Mouse (Mus musculus) splenic B cell, adult 2 months (primary cell): Measurements from ENCODE around the gene Sdk2.

Source experiments
- DNase-seq: peaks from one replicate; pipeline ENCODE4 v3.0.0-alpha.2; 2011; ENCODE audit warnings: low read depth, low spot score
- H3K27me3 ChIP-seq: 2 replicates; pipeline ENCODE4 v1.6.1; 2012; ENCODE audit warnings: mild to moderate bottlenecking, low read length, moderate library complexity, mixed read lengths; ENCODE audit not compliant: control insufficient read depth, poor library complexity, insufficient read depth, severe bottlenecking
- H3K36me3 ChIP-seq: 2 replicates; pipeline ENCODE4 v1.6.1; 2012; ENCODE audit warnings: mild to moderate bottlenecking, low read length, moderate library complexity, mixed read lengths; ENCODE audit not compliant: control insufficient read depth, poor library complexity, insufficient read depth, severe bottlenecking

Gene Sdk2

GRCm38 (mm10) chr11:113950904-113951615 is 115.8 kb downstream of the Sdk2 start:
- DNase-seq = no peak

GRCm38 (mm10) chr11:113948676-113949075 is 118.2 kb downstream of the Sdk2 start:
- Histone ChIP-seq H3K36me3 (no peaks in the 10 kb centered on the region), H3K27me3 (no peaks in the 10 kb centered on the region)
- no peak for DNase-seq

More at GRCm38 (mm10) chr11:113950904-113951615, 115.8 kb downstream of the Sdk2 start:
- Histone ChIP-seq H3K27me3 (no peaks in the 10 kb centered on the region), H3K36me3 (no peaks in the 10 kb centered on the region)

GRCm38 (mm10) chr11:113942101-113942735 is 124.6 kb downstream of the Sdk2 start:
- H3K36me3 ChIP-seq = no peaks in the 10 kb centered on the region
- H3K27me3 ChIP-seq = no peaks in the 10 kb centered on the region
- no peak for DNase-seq

- Histone ChIP-seq H3K27me3 (no peaks in the 10 kb centered on the region), H3K36me3 (no peaks in the 10 kb centered on the region)
- no peak for DNase-seq
Observed at GRCm38 (mm10) chr11:113933678-113934077, 133.2 kb downstream of the Sdk2 start.

GRCm38 (mm10) chr11:113932909-113933308 is 133.9 kb downstream of the Sdk2 start:
- no peak for DNase-seq
- H3K36me3 ChIP-seq = no peaks in the 10 kb centered on the region
- no peaks in the 10 kb centered on the region for H3K27me3 ChIP-seq

GRCm38 (mm10) chr11:113931701-113932100 is 135.1 kb downstream of the Sdk2 start:
- DNase-seq = no peak
- Histone ChIP-seq H3K36me3 (no peaks in the 10 kb centered on the region), H3K27me3 (no peaks in the 10 kb centered on the region)

- Histone ChIP-seq H3K27me3 (no peaks in the 10 kb centered on the region), H3K36me3 (no peaks in the 10 kb centered on the region)
- no peak for DNase-seq
Observed at GRCm38 (mm10) chr11:113930112-113930511, 136.7 kb downstream of the Sdk2 start.

- no peaks in the 10 kb centered on the region for H3K27me3 ChIP-seq
- no peaks in the 10 kb centered on the region for H3K36me3 ChIP-seq
- DNase-seq = no peak
Observed at GRCm38 (mm10) chr11:113928831-113929230, 138.0 kb downstream of the Sdk2 start.

GRCm38 (mm10) chr11:113928291-113928690 is 138.6 kb downstream of the Sdk2 start:
- no peak for DNase-seq
- Histone ChIP-seq H3K36me3 (no peaks in the 10 kb centered on the region), H3K27me3 (no peaks in the 10 kb centered on the region)

- H3K36me3 ChIP-seq = no peaks in the 10 kb centered on the region
- no peaks in the 10 kb centered on the region for H3K27me3 ChIP-seq
- DNase-seq = no peak
Observed at GRCm38 (mm10) chr11:113927826-113928225, 139.0 kb downstream of the Sdk2 start.

- DNase-seq = no peak
- no peaks in the 10 kb centered on the region for H3K27me3 ChIP-seq
- H3K36me3 ChIP-seq = no peaks in the 10 kb centered on the region
Observed at GRCm38 (mm10) chr11:113927231-113927630, 139.6 kb downstream of the Sdk2 start.

GRCm38 (mm10) chr11:113923137-113923536 is 143.7 kb downstream of the Sdk2 start:
- no peaks in the 10 kb centered on the region for H3K27me3 ChIP-seq
- no peak for DNase-seq
- H3K36me3 ChIP-seq = no peaks in the 10 kb centered on the region

- H3K36me3 ChIP-seq = no peaks in the 10 kb centered on the region
- no peak for DNase-seq
- H3K27me3 ChIP-seq = no peaks in the 10 kb centered on the region
Observed at GRCm38 (mm10) chr11:113903131-113903860, 163.6 kb downstream of the Sdk2 start.

- Histone ChIP-seq H3K36me3 (no peaks in the 10 kb centered on the region), H3K27me3 (no peaks in the 10 kb centered on the region)
- DNase-seq = no peak
Observed at GRCm38 (mm10) chr11:113901906-113902305, 164.9 kb downstream of the Sdk2 start.

GRCm38 (mm10) chr11:113898671-113899070 is 168.2 kb downstream of the Sdk2 start:
- no peak for DNase-seq
- no peaks in the 10 kb centered on the region for H3K36me3 ChIP-seq

More at GRCm38 (mm10) chr11:113898671-113899070, 168.2 kb downstream of the Sdk2 start:
- no peaks in the 10 kb centered on the region for H3K27me3 ChIP-seq
